Mouse (Mus musculus) embryonic facial prominence, embryonic 12.5 days (tissue): ENCODE measurements around the gene Sh3bp5. TPM values are rescaled to one million over a fixed set of nuclear protein-coding genes. Genes with fewer than 3 reads are reported as not detected.

Experiments used
- ATAC-seq: fragments of 200-750 bp; cut with Nextera tagmentation; 2 replicates; pipeline ENCODE4 v1.8.0; 2017; ENCODE audit not compliant: insufficient number of reproducible peaks, insufficient read depth, low FRiP score, low TSS enrichment
- H3K27ac ChIP-seq: fragments of 300-500 bp; sonication (generic); 2 replicates; pipeline ENCODE4 v1.5.1; 2016; ENCODE audit warnings: mild to moderate bottlenecking
- H3K27me3 ChIP-seq: fragments of 300-500 bp; sonication (generic); 2 replicates; pipeline ENCODE4 v1.6.1; 2016; ENCODE audit warnings: mild to moderate bottlenecking, moderate library complexity
- H3K36me3 ChIP-seq: fragments of 300-500 bp; sonication (generic); 2 replicates; pipeline ENCODE4 v1.6.1; 2016; ENCODE audit warnings: mild to moderate bottlenecking
- H3K4me1 ChIP-seq: fragments of 300-500 bp; sonication (generic); 2 replicates; pipeline ENCODE4 v1.6.1; 2016
- H3K4me2 ChIP-seq: fragments of 300-500 bp; sonication (generic); replicated peaks from 2 replicates; pipeline ENCODE4 v1.6.1; 2016; ENCODE audit warnings: mild to moderate bottlenecking, moderate library complexity
- H3K4me3 ChIP-seq: fragments of 300-500 bp; sonication (generic); 2 replicates; pipeline ENCODE4 v1.5.1; 2016; ENCODE audit warnings: mild to moderate bottlenecking
- H3K9ac ChIP-seq: fragments of 300-500 bp; sonication (generic); 2 replicates; pipeline ENCODE4 v1.6.1; 2016; ENCODE audit warnings: mild to moderate bottlenecking, moderate library complexity
- H3K9me3 ChIP-seq: fragments of 300-500 bp; sonication (generic); 2 replicates; pipeline ENCODE4 v1.6.1; 2016; ENCODE audit warnings: mild to moderate bottlenecking, moderate library complexity
- WGBS: fragments of 180-500 bp; shearing (Covaris S2); methylation state at CpG from one replicate; pipeline ENCODE4 v1.1.7; 2016; 5-methylcytosine and 5-hydroxymethylcytosine counted together
- polyA plus RNA-seq: library from polyadenylated mRNA; unstranded; fragments of >200 nt; fragmentation: Nextera tagmentation; extraction: Ambion mirVana; gene quantifications from 2 replicates; pipeline ENCODE4 v1.2.1, GENCODE M21; 2016

Sh3bp5 gene
- polyA plus RNA-seq, 1 experiment from 2014 or later: 34.7 TPM

DNA sequence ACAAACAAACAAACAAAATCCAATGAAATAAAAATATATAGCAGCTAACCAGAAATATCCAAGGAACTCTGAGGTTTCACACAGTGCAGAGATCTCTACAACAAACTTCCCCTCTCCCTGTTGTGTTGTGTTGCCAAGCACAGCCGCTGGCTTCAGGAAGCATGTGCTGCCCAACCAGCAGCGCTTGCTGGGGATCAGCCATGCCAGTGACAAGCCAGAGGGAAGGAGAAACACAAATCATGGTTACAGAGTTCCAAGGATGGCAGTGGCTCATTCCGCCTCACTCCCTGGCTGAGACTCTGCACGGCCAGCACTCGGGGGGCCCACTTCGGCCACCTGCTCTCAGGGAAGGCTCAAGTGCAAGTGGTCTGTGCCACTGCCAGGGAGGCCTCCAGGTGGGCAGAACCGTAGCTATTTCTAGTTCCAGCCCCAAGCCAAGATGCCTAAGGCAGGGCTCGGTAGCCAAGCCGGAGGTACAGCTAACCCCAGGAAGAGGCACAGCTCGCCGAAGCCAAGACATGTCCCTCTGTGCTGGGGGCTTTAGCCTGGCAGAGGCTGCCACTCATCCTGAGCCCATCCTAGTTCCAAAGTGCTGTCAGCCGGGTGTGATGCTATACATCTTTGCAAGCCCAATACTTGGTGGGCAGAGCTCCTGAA lies 29.6 kb downstream of the Sh3bp5 start:
- H3K27me3 ChIP-seq: no peaks in the 10 kb centered on the region
- peaks cover 12% of the 10 kb centered on the region for H3K36me3 ChIP-seq
- peaks cover 13% of the 10 kb centered on the region for H3K4me1 ChIP-seq
- WGBS: 85% methylated on average over 12 of the region's 12 CpGs
- H3K4me3 ChIP-seq: no peak overlapping the region
- H3K4me2 ChIP-seq: no peak overlapping the region
- no peak overlapping the region for H3K9ac ChIP-seq
- H3K9me3 ChIP-seq: no peaks in the 10 kb centered on the region
- no peak overlapping the region for H3K27ac ChIP-seq
- no peak for ATAC-seq

DNA sequence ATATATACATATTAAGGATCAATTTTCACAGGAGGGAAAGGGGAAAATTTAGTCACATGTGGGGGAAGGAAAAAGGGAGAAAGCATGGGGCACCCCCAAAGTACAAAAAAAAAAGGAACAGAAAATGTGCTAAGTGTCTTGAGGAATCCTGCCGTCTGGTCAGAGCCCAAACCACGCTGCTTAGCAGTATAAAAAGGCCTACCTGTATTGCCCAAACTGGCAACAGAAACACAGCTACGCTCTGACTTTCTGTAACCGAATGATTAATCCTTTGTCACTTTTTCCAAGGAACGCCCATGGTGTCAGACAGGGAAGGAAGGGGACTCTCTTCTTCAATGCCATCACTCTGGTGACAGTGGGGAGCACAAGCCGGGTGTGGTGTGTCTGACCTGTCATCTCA lies 30.2 kb downstream of the Sh3bp5 start:
- Histone ChIP-seq H3K4me3 (no peak overlapping the region), H3K4me1 (peaks cover 13% of the 10 kb centered on the region), H3K9me3 (no peaks in the 10 kb centered on the region), H3K27ac (no peak overlapping the region), H3K4me2 (no peak overlapping the region), H3K9ac (no peak overlapping the region), H3K36me3 (peaks cover 6% of the 10 kb centered on the region; the same call in 1 of the 2 replicates), H3K27me3 (no peaks in the 10 kb centered on the region)
- no peak for ATAC-seq
- WGBS: 87% methylated on average over 6 of the region's 6 CpGs

DNA sequence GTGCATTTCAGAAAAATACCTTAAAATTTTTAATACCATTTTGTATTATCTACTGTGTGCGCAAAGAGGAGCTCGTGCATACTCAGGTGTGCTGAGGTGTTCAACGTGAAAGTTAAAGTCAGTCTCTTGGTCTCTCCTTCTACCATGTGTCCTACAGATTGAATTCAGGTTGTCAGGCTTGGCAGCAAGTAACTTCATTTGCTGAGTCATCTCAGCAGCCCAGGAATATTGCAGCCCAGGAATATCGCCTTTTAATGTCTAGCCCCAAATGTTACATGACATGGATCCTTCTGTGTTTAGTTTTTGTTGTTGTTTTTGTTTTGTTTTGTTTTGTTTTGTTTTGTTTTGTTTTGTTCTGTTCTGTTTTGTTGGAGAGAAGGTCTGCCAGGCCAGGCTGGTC lies 31.2 kb downstream of the Sh3bp5 start:
- Histone ChIP-seq H3K4me1 (peaks cover 13% of the 10 kb centered on the region), H3K9me3 (no peaks in the 10 kb centered on the region), H3K36me3 (0 out of 2 replicates have a peak, but pooled peaks cover 3% of the 10 kb centered on the region), H3K4me3 (no peak overlapping the region), H3K4me2 (no peak overlapping the region), H3K27me3 (no peaks in the 10 kb centered on the region), H3K9ac (no peak overlapping the region), H3K27ac (no peak overlapping the region)
- 91% methylated on average over 4 of the region's 4 CpGs for WGBS
- no peak for ATAC-seq

DNA sequence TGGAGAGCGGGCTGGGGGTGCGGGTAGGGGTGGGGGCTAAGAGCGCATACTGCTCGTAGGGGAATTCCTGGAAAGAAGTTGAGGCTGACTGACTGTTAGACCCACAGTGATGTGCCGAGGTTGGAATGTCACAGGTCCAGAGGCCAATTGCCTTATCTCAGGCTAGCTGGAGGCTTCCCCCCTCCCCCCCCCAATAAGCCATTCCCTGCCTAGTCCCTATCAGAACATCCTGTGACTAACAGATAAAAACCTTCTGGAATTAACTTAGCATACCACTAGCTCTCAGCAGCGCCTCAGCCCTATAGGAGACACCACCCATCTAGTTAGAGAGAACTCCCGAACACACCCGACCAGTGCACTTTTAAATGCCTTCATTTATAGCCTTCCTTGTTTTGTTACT lies 31.9 kb downstream of the Sh3bp5 start:
- WGBS: 62% methylated on average over 8 of the region's 8 CpGs
- Histone ChIP-seq H3K4me2 (no peak overlapping the region), H3K36me3 (0 out of 2 replicates have a peak, but pooled peaks cover 3% of the 10 kb centered on the region), H3K9me3 (no peaks in the 10 kb centered on the region), H3K4me1 (peaks cover 13% of the 10 kb centered on the region), H3K9ac (no peak overlapping the region), H3K27ac (no peak overlapping the region), H3K27me3 (no peaks in the 10 kb centered on the region), H3K4me3 (no peak overlapping the region)
- ATAC-seq: no peak

DNA sequence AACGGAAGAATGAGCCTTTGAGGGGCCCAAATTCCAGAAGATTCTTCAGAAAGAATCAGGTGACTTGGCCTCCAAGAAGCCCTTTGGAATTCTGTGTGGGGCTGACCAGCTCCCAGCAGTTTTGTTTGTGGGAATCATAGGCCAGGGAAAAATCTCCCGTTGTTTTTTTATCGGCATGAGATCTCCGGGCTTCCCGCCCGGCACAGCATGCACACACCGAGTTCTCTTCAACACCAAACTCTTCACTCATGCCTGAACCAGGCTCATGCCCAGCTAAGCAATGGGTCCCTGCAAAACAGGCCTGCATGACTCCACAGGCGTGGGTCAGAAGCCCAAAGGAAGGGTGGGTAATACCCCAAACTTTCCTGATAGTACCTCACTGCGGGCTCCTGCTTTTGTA lies 32.3 kb downstream of the Sh3bp5 start:
- H3K4me3 ChIP-seq: no peak overlapping the region
- WGBS: 74% methylated on average over 9 of the region's 9 CpGs
- no peak overlapping the region for H3K4me2 ChIP-seq
- H3K27ac ChIP-seq: no peak overlapping the region
- H3K9ac ChIP-seq: no peak overlapping the region
- ATAC-seq: no peak
- H3K4me1 ChIP-seq: peaks cover 10% of the 10 kb centered on the region
- no peaks in the 10 kb centered on the region for H3K9me3 ChIP-seq
- H3K27me3 ChIP-seq: no peaks in the 10 kb centered on the region
- H3K36me3 ChIP-seq: 0 out of 2 replicates have a peak, but pooled peaks cover 3% of the 10 kb centered on the region

DNA sequence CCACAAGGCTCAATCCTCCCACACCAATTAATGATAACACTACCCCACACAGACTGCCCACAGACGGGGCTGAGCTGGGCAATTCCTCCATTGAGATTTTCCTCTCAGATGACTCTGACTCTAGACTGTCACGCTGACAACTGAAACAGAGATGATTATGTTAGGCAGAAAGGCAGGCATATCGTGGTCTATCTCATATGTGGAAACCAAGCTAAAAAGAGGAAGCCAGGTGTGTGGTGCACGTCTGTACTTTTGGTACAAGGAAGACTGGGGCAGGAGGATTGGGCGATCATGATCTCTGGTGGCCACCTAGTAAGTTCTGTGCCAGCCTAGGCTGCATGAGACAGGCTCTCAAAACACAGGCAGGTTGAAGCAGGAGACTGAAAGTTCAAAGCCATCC lies 33.2 kb downstream of the Sh3bp5 start:
- no peaks in the 10 kb centered on the region for H3K9me3 ChIP-seq
- H3K27me3 ChIP-seq: no peaks in the 10 kb centered on the region
- no peak overlapping the region for H3K27ac ChIP-seq
- H3K36me3 ChIP-seq: 0 out of 2 replicates have a peak, but pooled peaks cover 3% of the 10 kb centered on the region
- WGBS: 79% methylated on average over 5 of the region's 5 CpGs
- ATAC-seq: no peak
- no peak overlapping the region for H3K9ac ChIP-seq
- no peak overlapping the region for H3K4me2 ChIP-seq
- peaks cover 4% of the 10 kb centered on the region; the same call in 1 of the 2 replicates for H3K4me1 ChIP-seq
- no peak overlapping the region for H3K4me3 ChIP-seq

DNA sequence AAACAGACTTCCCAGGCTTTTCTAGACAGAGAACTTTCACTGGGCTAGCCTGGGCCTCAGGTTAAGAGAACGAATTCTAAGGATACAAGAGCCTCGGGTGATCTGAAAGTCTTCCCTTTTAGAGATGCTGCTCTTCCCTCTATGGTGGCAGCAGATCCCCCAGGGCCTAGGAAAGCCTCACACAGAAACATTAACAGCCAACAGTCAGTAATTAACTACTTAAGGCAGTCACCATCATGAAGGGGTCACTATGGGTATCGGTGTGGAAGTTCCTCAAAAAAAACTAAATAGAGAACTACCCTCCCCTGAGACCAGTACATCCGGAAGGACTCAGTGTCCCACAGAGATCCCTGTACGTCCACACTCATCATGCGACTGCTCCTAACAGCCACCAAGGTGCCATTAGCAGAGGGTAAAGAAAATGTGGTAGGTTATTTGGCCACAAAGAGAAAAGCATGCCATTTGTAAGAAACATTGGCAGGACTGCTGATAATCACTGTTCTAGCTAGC lies 33.9 kb downstream of the Sh3bp5 start:
- no peak overlapping the region for H3K27ac ChIP-seq
- H3K9me3 ChIP-seq: no peaks in the 10 kb centered on the region
- no peak for ATAC-seq
- WGBS: 67% methylated on average over 6 of the region's 6 CpGs
- H3K9ac ChIP-seq: no peak overlapping the region
- H3K4me1 ChIP-seq: peaks cover 4% of the 10 kb centered on the region; the same call in 1 of the 2 replicates
- H3K36me3 ChIP-seq: 0 out of 2 replicates have a peak, but pooled peaks cover 3% of the 10 kb centered on the region
- H3K27me3 ChIP-seq: no peaks in the 10 kb centered on the region
- H3K4me2 ChIP-seq: no peak overlapping the region
- no peak overlapping the region for H3K4me3 ChIP-seq

DNA sequence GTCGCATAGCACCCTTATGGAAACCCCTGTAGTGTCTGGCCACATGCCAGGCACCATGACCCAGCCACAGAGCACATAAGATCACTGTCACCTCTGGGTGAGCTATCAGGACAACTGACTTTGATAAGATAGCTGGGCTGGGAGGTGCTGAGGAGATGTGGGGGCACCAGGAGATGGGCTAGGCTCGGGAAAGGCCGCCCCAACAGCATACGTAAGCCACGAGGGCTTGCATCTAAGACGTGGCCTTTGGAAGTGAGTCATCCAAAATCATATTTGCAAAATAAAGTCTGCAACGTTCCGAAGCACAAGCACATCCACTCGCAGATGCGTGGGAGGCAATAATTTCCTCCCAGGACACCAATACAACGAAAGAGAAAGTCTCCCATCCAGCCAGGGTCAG lies 35.0 kb downstream of the Sh3bp5 start:
- H3K4me1 ChIP-seq: peaks cover 4% of the 10 kb centered on the region; the same call in 1 of the 2 replicates
- H3K9me3 ChIP-seq: no peaks in the 10 kb centered on the region
- no peak overlapping the region for H3K27ac ChIP-seq
- H3K4me3 ChIP-seq: no peak overlapping the region
- H3K36me3 ChIP-seq: 0 out of 2 replicates have a peak, but pooled peaks cover 3% of the 10 kb centered on the region
- WGBS: 86% methylated on average over 11 of the region's 11 CpGs
- H3K4me2 ChIP-seq: no peak overlapping the region
- no peaks in the 10 kb centered on the region for H3K27me3 ChIP-seq
- H3K9ac ChIP-seq: no peak overlapping the region
- no peak for ATAC-seq

DNA sequence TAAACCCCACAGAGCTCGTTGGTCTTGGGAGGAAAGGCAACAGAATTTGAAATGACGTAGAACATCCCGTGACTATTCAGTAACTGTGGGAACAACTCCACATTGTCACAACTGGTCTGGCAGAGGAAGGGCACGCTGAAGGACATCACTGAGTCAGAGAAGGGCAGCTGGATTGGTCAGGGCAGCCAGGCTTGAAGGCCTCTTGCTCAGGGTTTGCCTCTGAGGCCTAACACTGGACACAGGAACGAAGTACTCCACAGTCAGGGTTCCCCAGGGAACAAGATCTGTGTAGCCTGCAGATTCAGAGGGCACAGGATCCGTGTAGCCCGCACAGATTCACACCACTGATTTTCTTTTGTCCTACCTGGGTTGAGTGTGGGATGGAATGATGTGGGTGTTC lies 35.6 kb downstream of the Sh3bp5 start:
- Histone ChIP-seq H3K9me3 (no peaks in the 10 kb centered on the region), H3K27me3 (no peaks in the 10 kb centered on the region), H3K4me3 (no peak overlapping the region), H3K9ac (no peak overlapping the region), H3K36me3 (peaks cover 5% of the 10 kb centered on the region; the same call in 1 of the 2 replicates), H3K4me2 (no peak overlapping the region), H3K27ac (no peak overlapping the region), H3K4me1 (peaks cover 4% of the 10 kb centered on the region; the same call in 1 of the 2 replicates)
- WGBS: 77% methylated on average over 7 of the region's 7 CpGs
- ATAC-seq: no peak

DNA sequence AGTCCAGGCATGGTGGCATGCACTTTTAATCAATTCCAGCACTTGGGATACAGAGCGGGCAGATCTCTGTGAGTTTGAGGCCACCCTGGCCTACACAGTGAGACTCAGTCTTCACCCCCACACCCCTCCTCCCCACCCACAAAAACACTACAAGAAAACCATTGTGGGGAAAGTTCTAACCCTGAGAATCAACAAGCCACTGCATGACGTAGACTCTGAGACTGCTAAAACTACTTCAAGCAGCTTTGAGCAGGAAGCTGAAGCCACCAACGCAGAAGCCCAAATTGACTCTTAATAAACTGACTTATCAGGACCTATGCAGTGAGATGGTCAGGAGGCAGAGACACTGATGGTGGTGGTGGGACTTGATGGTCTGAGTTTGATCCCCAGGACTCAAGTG lies 36.6 kb downstream of the Sh3bp5 start:
- H3K9me3 ChIP-seq: no peaks in the 10 kb centered on the region
- no peak overlapping the region for H3K27ac ChIP-seq
- no peak for ATAC-seq
- peaks cover 9% of the 10 kb centered on the region; the same call in 1 of the 2 replicates for H3K36me3 ChIP-seq
- no peak overlapping the region for H3K9ac ChIP-seq
- WGBS: 72% methylated on average over 3 of the region's 3 CpGs
- no peak overlapping the region for H3K4me2 ChIP-seq
- H3K27me3 ChIP-seq: no peaks in the 10 kb centered on the region
- H3K4me3 ChIP-seq: no peak overlapping the region
- peaks cover 4% of the 10 kb centered on the region; the same call in 1 of the 2 replicates for H3K4me1 ChIP-seq

DNA sequence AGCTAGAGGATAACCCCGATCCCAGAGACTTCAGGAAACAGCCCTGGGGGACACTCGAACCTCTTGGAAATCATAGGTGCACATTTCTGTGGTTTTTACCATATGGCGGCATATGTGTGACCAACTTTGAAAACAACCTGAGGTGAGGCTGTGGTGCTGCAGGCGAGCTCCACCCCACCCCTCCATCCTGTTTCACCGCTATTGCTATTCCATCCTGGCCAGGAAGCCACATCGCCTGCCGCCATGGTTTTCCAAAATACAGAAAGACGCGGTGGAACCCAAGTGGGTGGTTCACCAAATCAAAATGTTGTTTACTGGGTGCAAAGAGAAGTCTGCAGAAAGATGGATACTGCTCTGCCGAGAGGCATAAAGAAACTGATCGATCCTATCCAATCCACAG lies 37.1 kb downstream of the Sh3bp5 start:
- Histone ChIP-seq H3K9me3 (no peaks in the 10 kb centered on the region), H3K27me3 (no peaks in the 10 kb centered on the region), H3K36me3 (peaks cover 9% of the 10 kb centered on the region; the same call in 1 of the 2 replicates), H3K4me1 (peaks cover 4% of the 10 kb centered on the region; the same call in 1 of the 2 replicates), H3K9ac (no peak overlapping the region), H3K27ac (no peak overlapping the region), H3K4me3 (no peak overlapping the region), H3K4me2 (no peak overlapping the region)
- WGBS: 83% methylated on average over 11 of the region's 11 CpGs
- no peak for ATAC-seq
